Mouse (Mus musculus) ES-E14 (cell line): ENCODE measurements around the gene Tiprl.

Experiments
- CHD2 ChIP-seq: IDR thresholded peaks from 2 replicates; pipeline ENCODE4 v1.6.1; 2014; ENCODE audit warnings: mild to moderate bottlenecking, low read depth, low read length, inconsistent platforms
- MAFK ChIP-seq: IDR thresholded peaks from 2 replicates; pipeline ENCODE4 v1.6.1; 2014; ENCODE audit warnings: mild to moderate bottlenecking, low read depth, low read length, inconsistent platforms; ENCODE audit not compliant: insufficient read depth
- ZNF384 ChIP-seq: IDR thresholded peaks from 2 replicates; pipeline ENCODE4 v1.6.1; 2012; ENCODE audit warnings: low read depth, low read length, inconsistent platforms

DNA sequence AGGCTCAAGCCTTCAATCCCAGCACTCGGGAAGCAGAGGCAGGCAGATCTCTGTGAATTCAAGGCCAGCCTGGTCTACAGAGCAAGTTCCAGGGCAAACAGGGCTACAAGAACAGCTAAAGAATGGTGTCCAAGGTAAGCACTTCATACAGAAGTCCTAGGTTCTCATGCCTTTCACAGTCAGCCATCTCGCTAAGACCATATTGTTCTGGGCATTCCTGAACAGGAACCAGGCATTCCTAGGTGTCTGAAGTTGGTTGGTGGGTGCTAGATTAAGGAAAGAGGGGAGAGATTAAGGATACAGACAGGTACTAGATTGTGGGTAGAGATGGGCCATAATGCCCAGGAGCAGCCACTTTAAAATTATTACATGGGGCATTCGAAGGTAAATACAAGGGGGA, 11.0 kb upstream of the Tiprl start:
- TF ChIP-seq MAFK (no peak), ZNF384 (no peak), CHD2 (no peak)
